Mouse (Mus musculus): ENCODE measurements around the gene Olfr339.
"Not testable (repeated sequence)": the region's sequence is repeated elsewhere in the genome, so short reads cannot be mapped to it uniquely, and the experiment has no call there.

The Olfr339 gene

DNA sequence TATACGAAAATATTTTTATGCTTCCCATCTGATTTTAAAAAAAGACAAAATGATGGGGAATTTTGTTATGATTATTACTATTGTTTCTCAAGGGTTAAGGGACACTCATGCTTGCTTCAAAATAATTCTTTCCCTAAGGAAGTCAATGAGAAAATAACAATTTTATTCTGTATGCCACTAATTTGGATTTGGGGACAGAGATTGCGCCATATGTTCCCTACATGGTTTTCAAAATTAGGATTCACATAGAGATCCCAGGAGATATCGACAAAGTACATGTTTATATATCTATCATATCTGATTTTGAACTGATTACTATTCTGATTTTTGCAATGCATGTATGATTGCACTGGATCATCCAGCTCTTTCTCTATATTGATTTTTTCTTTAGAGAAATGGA lies at the start of gene Olfr339:
Gene Olfr339 (plus strand): TSS at position 301 of the 400 bp plus-strand sequence.
- no peak for DNase-seq (ENCODE audit: low spot score)

DNA sequence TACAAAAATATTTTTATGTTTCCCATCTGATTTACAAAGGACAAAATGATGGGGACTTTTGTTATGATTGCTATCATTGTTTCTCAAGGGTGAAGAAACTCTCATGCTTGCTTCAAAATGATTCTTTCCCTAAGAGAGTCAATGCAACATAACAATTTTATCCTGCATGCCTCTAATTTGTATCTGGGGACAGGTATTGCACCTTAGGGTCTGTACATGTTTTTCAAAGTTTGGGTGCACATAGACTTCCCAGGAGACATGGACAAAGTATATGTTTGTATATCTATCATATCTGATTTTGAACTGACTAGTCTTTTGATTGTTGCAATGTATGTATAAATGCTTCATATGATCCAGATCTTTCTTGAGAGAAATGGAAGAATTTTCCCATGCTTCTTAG lies 45.5 kb upstream of the Olfr339 start, which contains the start of gene Olfr338:
Gene Olfr338 (plus strand): TSS at position 301 of the 400 bp plus-strand sequence.
- DNase-seq (ENCODE audit: low spot score) = no peak

DNA sequence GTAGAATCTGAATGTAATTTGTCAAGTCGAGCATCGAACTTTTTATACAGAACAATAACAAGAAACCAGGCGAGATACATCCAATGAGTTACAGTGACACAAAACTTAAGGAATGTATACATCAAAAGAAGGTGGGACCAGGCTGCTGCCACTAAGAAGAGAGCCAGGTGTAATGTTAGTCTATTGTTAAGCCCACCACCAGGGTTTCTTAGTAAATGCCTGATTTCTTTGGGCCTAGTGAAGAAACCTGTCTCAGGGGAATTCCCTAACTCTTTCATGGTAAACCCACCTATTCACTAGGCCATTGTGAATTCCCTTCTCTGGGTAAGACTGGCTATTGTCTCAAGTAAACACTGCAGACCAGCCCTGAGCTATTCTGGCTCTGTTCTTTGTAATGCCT lies 3.6 kb upstream of the Olfr339 start:
- not testable (repeated sequence) for DNase-seq (ENCODE audit: low spot score)

DNA sequence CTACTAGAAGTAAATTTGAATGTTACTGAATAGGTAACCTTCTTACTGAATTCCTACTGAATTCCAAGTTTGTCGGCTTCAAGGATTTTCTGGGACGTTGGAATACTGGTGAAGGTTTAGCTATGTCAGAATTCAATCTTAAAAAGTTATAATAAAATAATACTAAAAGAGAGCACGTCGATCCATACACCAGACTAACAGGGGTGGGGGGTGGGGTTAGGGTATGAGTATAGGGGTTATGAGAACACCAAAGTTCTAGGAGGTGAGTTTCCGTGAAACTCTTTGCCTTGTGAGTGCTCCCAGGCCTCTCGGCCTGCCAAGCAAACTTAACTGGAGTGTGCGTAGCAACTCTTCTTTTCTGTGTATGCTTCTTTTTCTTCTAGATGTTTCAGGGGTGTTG lies 3.2 kb upstream of the Olfr339 start:
- not testable (repeated sequence) for DNase-seq (ENCODE audit: low spot score)

DNA sequence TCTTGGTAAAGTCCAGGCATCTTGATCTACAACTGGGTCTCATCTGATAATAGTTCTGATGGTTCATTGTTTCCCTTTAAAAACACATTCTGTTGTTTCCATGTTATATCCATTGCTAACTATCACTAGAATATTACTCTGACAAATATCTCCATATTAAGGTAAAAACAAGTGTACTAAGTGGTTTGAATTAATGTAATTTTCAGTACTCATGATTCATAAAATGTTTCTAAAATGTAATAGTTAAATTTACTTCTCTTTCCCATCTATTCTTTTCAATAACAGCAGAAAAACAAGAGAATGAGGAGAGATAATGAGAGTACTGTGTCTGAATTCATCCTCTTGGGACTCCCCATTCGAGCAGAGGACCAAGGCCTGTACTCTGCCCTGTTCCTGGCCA lies 33.5 kb downstream of the Olfr339 start, which contains the start of gene Olfr340:
Gene Olfr340 (plus strand): TSS at position 301 of the 400 bp plus-strand sequence.
- DNase-seq (ENCODE audit: low spot score) = no peak

DNA sequence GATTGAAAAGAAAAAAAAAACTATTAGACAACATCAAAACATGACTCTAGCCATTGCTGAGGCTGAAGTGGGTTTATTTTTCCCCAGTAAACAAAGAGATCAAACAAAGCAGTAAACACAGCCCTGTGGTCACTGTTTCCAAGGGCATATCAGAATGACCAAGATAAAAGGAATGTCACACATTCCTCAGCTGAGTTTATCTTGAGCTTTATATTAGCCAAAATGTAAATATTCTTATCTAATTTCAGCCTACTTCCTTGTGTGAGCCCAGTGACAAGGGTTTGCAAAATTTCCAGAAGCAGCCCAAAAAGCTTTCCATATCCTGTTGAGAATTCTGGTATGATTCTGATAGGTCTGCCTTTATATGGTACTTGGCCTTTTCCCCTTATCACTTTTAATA lies 54.9 kb downstream of the Olfr339 start:
- no peak for DNase-seq (ENCODE audit: low spot score)

All from layer of hippocampus, adult 11-12 months (tissue).